Mouse (Mus musculus) kidney, postnatal 0 days (tissue): ENCODE results near the gene Paqr3. TPM values are rescaled to one million over a fixed set of nuclear protein-coding genes. Genes with fewer than 3 reads are reported as not detected.

Source experiments
- ATAC-seq: fragments of 200-750 bp; cut with Nextera tagmentation; replicated peaks from 2 replicates; pipeline ENCODE4 v1.8.0; 2017; ENCODE audit warnings: low read depth, moderate number of reproducible peaks, moderate TSS enrichment, moderate library complexity; ENCODE audit not compliant: low FRiP score
- DNase-seq: peaks from one replicate; pipeline ENCODE4 v3.0.0-alpha.2; 2016; ENCODE audit warnings: low spot score
- H3K27ac ChIP-seq: fragments of 300-500 bp; sonication (generic); 2 replicates; pipeline ENCODE4 v1.5.1; 2014; ENCODE audit warnings: mild to moderate bottlenecking
- H3K27me3 ChIP-seq: fragments of 300-500 bp; sonication (generic); 2 replicates; pipeline ENCODE4 v1.6.1; 2014; ENCODE audit warnings: low read length, mixed read lengths; ENCODE audit not compliant: insufficient read depth
- H3K36me3 ChIP-seq: fragments of 300-500 bp; sonication (generic); 2 replicates; pipeline ENCODE4 v1.6.1; 2014; ENCODE audit warnings: low read length, mixed read lengths; ENCODE audit not compliant: insufficient read depth
- H3K4me1 ChIP-seq: fragments of 300-500 bp; sonication (generic); replicated peaks from 2 replicates; pipeline ENCODE4 v1.6.1; 2014; ENCODE audit warnings: antibody characterized with exemption, low read length, mixed read lengths; ENCODE audit not compliant: insufficient read depth
- H3K4me2 ChIP-seq: fragments of 300-500 bp; sonication (generic); 2 replicates; pipeline ENCODE4 v1.6.1; 2014; ENCODE audit warnings: mild to moderate bottlenecking, low read length, moderate library complexity, mixed read lengths
- H3K4me3 ChIP-seq: fragments of 300-500 bp; sonication (generic); replicated peaks from 2 replicates; pipeline ENCODE4 v1.5.1; 2014; ENCODE audit warnings: low read depth, low read length
- H3K9ac ChIP-seq: fragments of 300-500 bp; sonication (generic); 2 replicates; pipeline ENCODE4 v1.6.1; 2014; ENCODE audit warnings: low read depth, low read length
- H3K9me3 ChIP-seq: fragments of 300-500 bp; sonication (generic); replicated peaks from 2 replicates; pipeline ENCODE4 v1.6.1; 2016; ENCODE audit warnings: low read length, inconsistent platforms, mixed read lengths
- CTCF ChIP-seq: IDR thresholded peaks from 2 replicates; pipeline ENCODE4 v1.5.1; 2016; ENCODE audit warnings: antibody characterized with exemption, low read depth, mild to moderate bottlenecking, moderate library complexity
- WGBS: fragments of 180-500 bp; shearing (Covaris S2); extraction: QIAGEN DNeasy Blood & Tissue Kit; methylation state at CpG from one replicate; pipeline ENCODE4 v1.1.7; 2014; 5-methylcytosine and 5-hydroxymethylcytosine counted together
- polyA plus RNA-seq: library from polyadenylated mRNA; unstranded; fragments of >200 nt; fragmentation: Nextera tagmentation; extraction: Ambion mirVana; gene quantifications from 2 replicates; pipeline ENCODE4 v1.2.1, GENCODE M21; 2015

The Paqr3 gene
- polyA plus RNA-seq, 1 experiment from 2014 or later, result 3.3 TPM

DNA sequence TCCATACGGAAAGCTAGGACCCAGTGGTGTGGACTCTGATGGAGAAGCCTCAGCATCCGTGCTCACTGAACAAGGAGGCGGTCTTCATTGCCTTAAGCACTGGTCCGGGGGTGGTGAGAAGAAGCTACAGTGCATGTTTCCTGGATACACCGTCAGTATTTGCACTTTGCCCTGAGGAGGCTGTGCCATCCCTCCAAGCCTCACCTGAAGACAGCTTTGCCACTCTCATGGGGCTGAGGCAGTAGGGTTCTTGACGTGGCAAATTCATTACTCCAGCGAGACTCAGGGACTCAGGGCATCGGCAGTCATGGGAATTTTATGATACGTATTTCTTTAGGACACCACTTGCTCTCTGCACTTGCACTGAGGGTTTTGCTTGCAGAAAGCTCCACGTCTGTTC lies 64.7 kb downstream of the Paqr3 start:
- Histone ChIP-seq H3K36me3 (0 out of 2 replicates have a peak, but pooled peaks cover 6% of the 10 kb centered on the region), H3K4me1 (no peaks in the 10 kb centered on the region), H3K4me2 (no peak overlapping the region), H3K27me3 (no peaks in the 10 kb centered on the region), H3K4me3 (no peak overlapping the region), H3K9ac (no peak overlapping the region), H3K9me3 (no peaks in the 10 kb centered on the region), H3K27ac (no peak overlapping the region)
- no peak for TF ChIP-seq CTCF
- no peak for DNase-seq
- WGBS, result 85% methylated on average over 10 of the region's 10 CpGs
- ATAC-seq, result no peak

DNA sequence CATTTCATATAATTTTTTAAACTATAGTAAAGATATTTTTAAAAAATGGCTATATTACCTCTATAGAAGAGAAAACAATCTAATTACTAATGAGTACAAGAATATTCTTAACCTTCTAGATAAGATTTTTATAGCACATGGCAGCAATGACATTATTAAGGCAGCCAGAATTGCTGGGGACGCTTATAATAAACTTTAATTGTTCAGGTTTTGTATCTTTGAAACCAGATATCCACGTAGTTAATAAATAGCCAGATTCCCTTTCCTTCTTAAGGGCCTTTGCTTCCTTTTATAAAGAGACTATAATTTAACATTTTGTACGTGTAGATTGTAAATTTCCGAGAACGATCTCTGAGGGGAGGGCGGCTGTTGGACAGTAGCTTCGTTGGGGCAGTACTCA lies 66.1 kb downstream of the Paqr3 start:
- Histone ChIP-seq H3K4me3 (no peak overlapping the region), H3K27me3 (no peaks in the 10 kb centered on the region), H3K36me3 (0 out of 2 replicates have a peak, but pooled peaks cover 5% of the 10 kb centered on the region), H3K9ac (no peak overlapping the region), H3K4me2 (no peak overlapping the region), H3K27ac (no peak overlapping the region), H3K4me1 (no peaks in the 10 kb centered on the region), H3K9me3 (no peaks in the 10 kb centered on the region)
- TF ChIP-seq CTCF, result no peak
- ATAC-seq (no peak), DNase-seq (no peak)
- WGBS, result 53% methylated on average over 7 of the region's 7 CpGs

Other genes with a start within 250 kb of the Paqr3 start
- gene Bmp2k, start 113.9 kb downstream of the Paqr3 start, polyA plus RNA-seq, result 11.3 and 11.9 TPM in 2 replicates